16 mouse cellular contexts compared by ENCODE assay signal in the genomic region with DNA sequence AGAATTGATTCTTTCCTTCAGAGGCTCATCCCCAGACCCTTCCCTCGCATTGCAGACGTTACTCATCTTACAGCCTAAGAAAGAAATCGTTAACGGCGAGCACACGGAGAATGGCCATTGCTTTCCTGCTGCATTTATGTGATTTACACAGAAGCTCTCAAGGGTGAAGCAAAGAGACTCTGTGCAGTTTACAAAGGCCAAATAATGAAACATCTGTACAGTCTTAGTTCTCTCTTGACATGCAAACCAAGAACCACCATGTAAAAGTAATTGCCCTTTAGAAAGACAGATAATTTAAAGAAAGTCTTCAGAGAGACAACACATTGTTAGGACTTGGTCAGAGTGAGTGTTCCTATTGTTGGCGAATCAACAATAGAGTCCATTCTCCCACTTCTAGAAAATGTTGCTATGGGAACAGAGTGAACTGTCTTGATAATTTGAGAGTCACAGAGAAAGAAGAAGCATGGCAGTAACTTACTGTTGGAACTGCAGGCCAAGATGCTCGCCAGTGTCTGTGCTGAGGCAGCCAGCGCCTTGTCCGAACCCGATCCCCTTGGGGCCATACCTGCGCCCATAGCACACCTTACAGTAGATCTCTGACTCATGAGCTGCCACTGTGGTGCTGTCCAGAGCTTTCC. TPM values are rescaled to one million over a fixed set of nuclear protein-coding genes. Genes with fewer than 3 reads are reported as not detected.
DNase-seq lines count a peak whose midpoint lies in the region; ATAC-seq lines count a peak whose summit lies in the region.
"Had no signal": no experiment of that assay in that cellular context is flagged by ENCODE, and none has a peak within 500 bp of the region (broad histone marks: within the 10 kb centered on the region; RNA-seq: fewer than 3 reads in every experiment).

No protein-coding gene starts in this region.

- H3K4me3 ChIP-seq in heart, embryonic 13.5 days: no peak overlapping the region
- H3K4me3 ChIP-seq in hindbrain, embryonic 15.5 days: no peak overlapping the region
- H3K4me3 ChIP-seq in neural tube, embryonic 13.5 days: no peak overlapping the region
- H3K4me3 ChIP-seq: forebrain, embryonic 12.5 days had no signal

- no peaks in the 10 kb centered on the region for H3K27me3 ChIP-seq in heart, embryonic 13.5 days (replicated peaks)
- H3K27me3 ChIP-seq in hindbrain, embryonic 15.5 days: peaks cover 71% of the 10 kb centered on the region
- H3K27me3 ChIP-seq in neural tube, embryonic 13.5 days: peaks cover 90% of the 10 kb centered on the region

- DNase-seq in heart, postnatal 4 days: no peak
- peak; percentile 42 for DNase-seq in brain, adult 2 months (ENCODE audit: low read depth, low spot score)
- DNase-seq in spleen, adult 12 weeks (ENCODE audit: low spot score): no peak
- DNase-seq in spleen, postnatal 14 days (ENCODE audit: low spot score in 2 of 2): no peak
- DNase-seq in layer of hippocampus, adult 9-11 months: no peak
- DNase-seq: cerebellum, adult 2 months; gastrocnemius, postnatal 25 days; liver; right cerebral cortex, postnatal 14 days; thymus, postnatal 36 days had no signal

- no peak overlapping the region for H3K4me2 ChIP-seq in heart, embryonic 13.5 days
- no peak overlapping the region for H3K4me2 ChIP-seq in hindbrain, embryonic 15.5 days
- no peak overlapping the region for H3K4me2 ChIP-seq in neural tube, embryonic 13.5 days
- H3K4me2 ChIP-seq: forebrain, embryonic 12.5 days had no signal

- H3K36me3 ChIP-seq in heart, embryonic 13.5 days: peaks cover 90% of the 10 kb centered on the region
- H3K36me3 ChIP-seq in hindbrain, embryonic 15.5 days: no peaks in the 10 kb centered on the region
- no peaks in the 10 kb centered on the region for H3K36me3 ChIP-seq in neural tube, embryonic 13.5 days
- H3K36me3 ChIP-seq: forebrain, embryonic 12.5 days had no signal

- H3K9me3 ChIP-seq in heart, embryonic 13.5 days: no peaks in the 10 kb centered on the region
- H3K9me3 ChIP-seq in hindbrain, embryonic 15.5 days: no peaks in the 10 kb centered on the region
- no peaks in the 10 kb centered on the region for H3K9me3 ChIP-seq in neural tube, embryonic 13.5 days
- H3K9me3 ChIP-seq: forebrain, embryonic 12.5 days had no signal

- WGBS in heart, embryonic 13.5 days: 84% methylated on average over 12 of the region's 12 CpGs
- 20% methylated on average over 12 of the region's 12 CpGs for WGBS in hindbrain, embryonic 15.5 days
- WGBS in neural tube, embryonic 13.5 days: 26% methylated on average over 12 of the region's 12 CpGs

- peaks cover 96% of the 10 kb centered on the region for H3K4me1 ChIP-seq in heart, embryonic 13.5 days
- H3K4me1 ChIP-seq in hindbrain, embryonic 15.5 days (replicated peaks): peaks cover 16% of the 10 kb centered on the region
- H3K4me1 ChIP-seq in neural tube, embryonic 13.5 days (replicated peaks): peaks cover 16% of the 10 kb centered on the region

- no peak for ATAC-seq in heart, embryonic 13.5 days (ENCODE audit: extremely low read depth, insufficient number of reproducible peaks, low FRiP score, low TSS enrichment)
- peak; percentile 69 for ATAC-seq in hindbrain, embryonic 15.5 days (ENCODE audit: low FRiP score, low read depth)
- peak; percentile 62 for ATAC-seq in neural tube, embryonic 13.5 days (ENCODE audit: low read depth)
- ATAC-seq: intestine, postnatal 0 days; lung, postnatal 0 days had no signal

- peak overlapping the region; percentile 15; the same call in 1 of the 2 replicates for H3K9ac ChIP-seq in heart, embryonic 13.5 days
- no peak overlapping the region for H3K9ac ChIP-seq in hindbrain, embryonic 15.5 days
- no peak overlapping the region for H3K9ac ChIP-seq in neural tube, embryonic 13.5 days
- H3K9ac ChIP-seq: forebrain, embryonic 12.5 days had no signal

- H3K27ac ChIP-seq in heart, embryonic 13.5 days (replicated peaks): peak overlapping the region; percentile 44
- peak overlapping the region; percentile 42; the same call in 1 of the 2 replicates for H3K27ac ChIP-seq in hindbrain, embryonic 15.5 days (replicated peaks)
- H3K27ac ChIP-seq in neural tube, embryonic 13.5 days (replicated peaks): peak overlapping the region; percentile 52
- H3K27ac ChIP-seq: forebrain, embryonic 12.5 days had no signal

RNA-seq across cellular contexts. Expression of a gene that starts 12.7 kb away (rescaled TPM):
- 1,256 and 1,437 TPM in 2 replicates for polyA plus RNA-seq in heart, embryonic 13.5 days (2015; fragmentation: Nextera tagmentation; extraction: Ambion mirVana)
- 1,000 to 10,000 TPM; 1,381 to 1,460 TPM for total RNA-seq in heart, postnatal 4 days (2021)
- 0.47 and 0.56 TPM in 2 replicates for polyA plus RNA-seq in hindbrain, embryonic 15.5 days (2015; fragmentation: Nextera tagmentation; extraction: Ambion mirVana)
- 3.1 and 3.5 TPM in 2 replicates for polyA plus RNA-seq in neural tube, embryonic 13.5 days (2015; fragmentation: Nextera tagmentation; extraction: Ambion mirVana)
- polyA plus RNA-seq: cerebellum, adult 2 months had no signal

RNA-seq across cellular contexts. Expression of a gene that starts 46.3 kb away (rescaled TPM):
- 18.6 and 19.9 TPM in 2 replicates for polyA plus RNA-seq in heart, embryonic 13.5 days (2015; fragmentation: Nextera tagmentation; extraction: Ambion mirVana)
- total RNA-seq in heart, postnatal 4 days (2021): 10 to 100 TPM; 17.6 to 18.5 TPM
- 3.4 and 4.4 TPM in 2 replicates for polyA plus RNA-seq in hindbrain, embryonic 15.5 days (2015; fragmentation: Nextera tagmentation; extraction: Ambion mirVana)
- 4.1 and 4.9 TPM in 2 replicates for polyA plus RNA-seq in neural tube, embryonic 13.5 days (2015; fragmentation: Nextera tagmentation; extraction: Ambion mirVana)

RNA-seq across cellular contexts. Expression of a gene that starts 46.3 kb away (rescaled TPM):
- polyA plus RNA-seq in heart, embryonic 13.5 days (2015; fragmentation: Nextera tagmentation; extraction: Ambion mirVana): 31.1 and 32.5 TPM in 2 replicates
- total RNA-seq in heart, postnatal 4 days (2021): 10 to 100 TPM; 21.2 to 22.6 TPM
- 35.8 and 37.9 TPM in 2 replicates for polyA plus RNA-seq in hindbrain, embryonic 15.5 days (2015; fragmentation: Nextera tagmentation; extraction: Ambion mirVana)
- 39.8 and 41.2 TPM in 2 replicates for polyA plus RNA-seq in neural tube, embryonic 13.5 days (2015; fragmentation: Nextera tagmentation; extraction: Ambion mirVana)

Comparison
In these comparisons a context has a peak if more than half of its experiments do, and no peak if none do; other contexts are left out.
1. RNA of a gene that starts 12.7 kb away (polyA plus RNA-seq): 1,256 to 1,437 TPM in heart, embryonic 13.5 days; 3.1 to 3.5 TPM in neural tube, embryonic 13.5 days and 0.47 to 0.56 TPM in hindbrain, embryonic 15.5 days; every median in the first group is over 100 times any median in the second.
2. Peak in every context shown above with its lines, with median percentiles within 50 percentile points of each other: H3K27ac ChIP-seq.